Comparison of ENCODE assay signal across 15 mouse cellular contexts in the genomic region with DNA sequence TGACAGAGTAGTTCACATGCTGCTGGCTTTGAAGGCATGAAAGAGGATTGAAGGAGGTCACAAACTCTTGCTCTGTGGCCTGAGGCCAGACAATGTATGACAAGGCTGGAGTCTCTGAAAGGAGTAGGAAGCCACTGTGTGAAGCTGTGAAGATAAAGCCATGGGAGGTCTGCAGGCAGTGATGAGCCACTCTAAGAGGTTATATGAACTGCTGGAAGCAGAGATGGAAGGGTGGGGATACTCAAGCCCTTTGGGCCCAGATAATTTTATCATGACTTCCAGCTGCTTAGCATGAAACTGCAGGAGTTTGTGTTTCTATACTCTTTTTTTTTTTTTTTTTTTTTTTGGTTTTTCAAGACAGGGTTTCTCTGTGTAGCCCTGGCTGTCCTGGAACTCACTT. TPM values are rescaled to one million over a fixed set of nuclear protein-coding genes. Genes with fewer than 3 reads are reported as not detected.
A peak's percentile ranks its signal among the peaks of the same experiment; 100 is the strongest.
DNase-seq lines count a peak whose midpoint lies in the region; ATAC-seq and TF ChIP-seq lines count a peak whose summit lies in the region.
"Had no signal": no experiment of that assay in that cellular context is flagged by ENCODE, and none has a peak within 500 bp of the region (broad histone marks: within the 10 kb centered on the region; RNA-seq: fewer than 3 reads in every experiment).

No protein-coding gene starts in this region.

- H3K4me1 ChIP-seq in heart, embryonic 11.5 days (ENCODE audit: control insufficient read depth, insufficient read depth, low read length): no peaks in the 10 kb centered on the region
- H3K4me1 ChIP-seq in liver, embryonic 12.5 days: peaks cover 27% of the 10 kb centered on the region
- no peaks in the 10 kb centered on the region for H3K4me1 ChIP-seq in lung, adult 2 months (ENCODE audit: control insufficient read depth, insufficient read depth, low read length)
- H3K4me1 ChIP-seq in midbrain, embryonic 14.5 days (ENCODE audit: control insufficient read depth, insufficient read depth, low read length): no peaks in the 10 kb centered on the region
- H3K4me1 ChIP-seq: embryonic facial prominence, embryonic 10.5 days; heart, embryonic 15.5 days; hindbrain, embryonic 12.5 days; midbrain, embryonic 15.5 days had no signal

- no peak for TF ChIP-seq POLR2A in lung, adult 2 months (IDR thresholded peaks at IDR 0.05; ENCODE audit: borderline replicate concordance, extremely low read depth, low read depth, low read length)

- H3K9ac ChIP-seq in heart, embryonic 11.5 days (ENCODE audit: low read depth, low read length): no peak overlapping the region
- peak overlapping the region; percentile 35; the same call in 1 of the 2 replicates for H3K9ac ChIP-seq in liver, embryonic 12.5 days
- no peak overlapping the region for H3K9ac ChIP-seq in midbrain, embryonic 14.5 days (replicated peaks; ENCODE audit: low read length)
- H3K9ac ChIP-seq: heart, embryonic 15.5 days; hindbrain, embryonic 12.5 days; midbrain, embryonic 15.5 days had no signal

- TF ChIP-seq CTCF in lung, adult 2 months (IDR thresholded peaks at IDR 0.05; ENCODE audit: insufficient read depth, low read length): no peak

- no peak overlapping the region for H3K4me3 ChIP-seq in heart, embryonic 11.5 days (ENCODE audit: low read depth, low read length)
- H3K4me3 ChIP-seq in liver, embryonic 12.5 days: no peak overlapping the region
- H3K4me3 ChIP-seq in lung, adult 2 months (replicated peaks; ENCODE audit: extremely low read depth, low read depth, low read length): no peak overlapping the region
- H3K4me3 ChIP-seq in midbrain, embryonic 14.5 days (replicated peaks; ENCODE audit: low read depth, low read length): no peak overlapping the region
- H3K4me3 ChIP-seq: embryonic facial prominence, embryonic 10.5 days; heart, embryonic 15.5 days; hindbrain, embryonic 12.5 days; midbrain, embryonic 15.5 days had no signal

- 0 out of 2 replicates have a peak, but pooled peaks cover 3% of the 10 kb centered on the region for H3K27me3 ChIP-seq in heart, embryonic 11.5 days (ENCODE audit: control insufficient read depth, insufficient read depth, low read length)
- H3K27me3 ChIP-seq in liver, embryonic 12.5 days (replicated peaks): no peaks in the 10 kb centered on the region
- no peaks in the 10 kb centered on the region for H3K27me3 ChIP-seq in midbrain, embryonic 14.5 days (ENCODE audit: control insufficient read depth, insufficient read depth, low read length)

- no peak overlapping the region for H3K27ac ChIP-seq in heart, embryonic 11.5 days (ENCODE audit: low read depth, low read length)
- peak overlapping the region; percentile 90 for H3K27ac ChIP-seq in liver, embryonic 12.5 days
- H3K27ac ChIP-seq in midbrain, embryonic 14.5 days (replicated peaks; ENCODE audit: low read depth, low read length): no peak overlapping the region
- H3K27ac ChIP-seq: embryonic facial prominence, embryonic 10.5 days; heart, embryonic 15.5 days; hindbrain, embryonic 12.5 days; macrophage; midbrain, embryonic 15.5 days had no signal

- H3K4me2 ChIP-seq in heart, embryonic 11.5 days: no peak overlapping the region
- peak overlapping the region; percentile 34 for H3K4me2 ChIP-seq in liver, embryonic 12.5 days
- H3K4me2 ChIP-seq in midbrain, embryonic 14.5 days (ENCODE audit: low read length): no peak overlapping the region
- H3K4me2 ChIP-seq: heart, embryonic 15.5 days; hindbrain, embryonic 12.5 days; midbrain, embryonic 15.5 days had no signal

- intact Hi-C loops in heart, postnatal 10 days (cut with DNase I): loop anchor here (5.0 kb wide), 2 partner anchors 65 to 175 kb away; no protein-coding TSS in a partner anchor
- intact Hi-C loops in left cerebral cortex, postnatal 25 days (cut with DNase I): no loop called here

- H3K36me3 ChIP-seq in heart, embryonic 11.5 days (ENCODE audit: control insufficient read depth, insufficient read depth, low read length): no peaks in the 10 kb centered on the region
- no peaks in the 10 kb centered on the region for H3K36me3 ChIP-seq in liver, embryonic 12.5 days
- H3K36me3 ChIP-seq in midbrain, embryonic 14.5 days (ENCODE audit: control insufficient read depth, insufficient read depth, low read length): no peaks in the 10 kb centered on the region
- H3K36me3 ChIP-seq: heart, embryonic 15.5 days; hindbrain, embryonic 12.5 days; midbrain, embryonic 15.5 days had no signal

- DNase-seq in heart, postnatal 10 days: no peak
- DNase-seq in c-Kit-positive CD71-negative TER-119-negative erythroid progenitor cells, embryonic 14.5 days (ENCODE audit: low read depth): peak; percentile 20
- peak; percentile 7 to 28 for DNase-seq in spleen, postnatal 14 days (ENCODE audit: low spot score in 2 of 2)
- DNase-seq in lung, adult 2 months: no peak
- DNase-seq in left cerebral cortex, postnatal 25 days (ENCODE audit: low spot score in 2 of 2): no peak
- DNase-seq in midbrain, embryonic 14.5 days: no peak
- DNase-seq: gastrocnemius, postnatal 36 days had no signal

- peak; percentile 79 for ATAC-seq in heart, embryonic 11.5 days (replicated peaks; ENCODE audit: insufficient number of reproducible peaks, low FRiP score, low TSS enrichment)
- peak; percentile 100 for ATAC-seq in liver, embryonic 12.5 days
- no peak for ATAC-seq in midbrain, embryonic 14.5 days (ENCODE audit: low FRiP score, low TSS enrichment)
- ATAC-seq: midbrain, embryonic 15.5 days; Patski had no signal

- H3K9me3 ChIP-seq in heart, embryonic 11.5 days (replicated peaks; ENCODE audit: control insufficient read depth, low read length): no peaks in the 10 kb centered on the region
- no peaks in the 10 kb centered on the region for H3K9me3 ChIP-seq in liver, embryonic 12.5 days (replicated peaks)
- H3K9me3 ChIP-seq in midbrain, embryonic 14.5 days (ENCODE audit: control insufficient read depth, low read length): no peaks in the 10 kb centered on the region
- H3K9me3 ChIP-seq: embryonic facial prominence, embryonic 10.5 days; heart, embryonic 15.5 days; hindbrain, embryonic 12.5 days; midbrain, embryonic 15.5 days had no signal

RNA-seq across cellular contexts. Expression of gene Kantr, which starts 19.9 kb away (rescaled TPM):
- polyA plus RNA-seq in heart, embryonic 11.5 days (2014; fragmentation: Nextera tagmentation; extraction: Ambion mirVana): 9.7 and 13.8 TPM in 2 replicates
- 1 to 10 TPM; 3.1 to 3.6 TPM for total RNA-seq in heart, postnatal 10 days (2021)
- 4.5 and 5.3 TPM in 2 replicates for polyA plus RNA-seq in liver, embryonic 12.5 days (2016; fragmentation: Nextera tagmentation; extraction: Ambion mirVana)
- polyA plus RNA-seq in lung, adult 2 months (2012; rRNA removed): 6.2 and 8.0 TPM in 2 replicates
- 10 to 100 TPM; 51.1 to 65.3 TPM for total RNA-seq in left cerebral cortex, postnatal 25 days (2021)
- polyA plus RNA-seq in midbrain, embryonic 14.5 days (2014; fragmentation: Nextera tagmentation; extraction: Ambion mirVana): 36.9 TPM in 2 replicates

RNA-seq across cellular contexts. Expression of gene Tspyl2, which starts 34.9 kb away (rescaled TPM):
- 15.7 and 19.0 TPM in 2 replicates for polyA plus RNA-seq in heart, embryonic 11.5 days (2014; fragmentation: Nextera tagmentation; extraction: Ambion mirVana)
- 10 to 100 TPM; 12.6 to 14.2 TPM for total RNA-seq in heart, postnatal 10 days (2021)
- 10.7 and 11.6 TPM in 2 replicates for polyA plus RNA-seq in liver, embryonic 12.5 days (2016; fragmentation: Nextera tagmentation; extraction: Ambion mirVana)
- polyA plus RNA-seq in lung, adult 2 months (2012; rRNA removed): 26.9 and 34.2 TPM in 2 replicates
- total RNA-seq in left cerebral cortex, postnatal 25 days (2021): 10 to 100 TPM; 87.1 to 98.9 TPM
- 41.0 and 51.2 TPM in 2 replicates for polyA plus RNA-seq in midbrain, embryonic 14.5 days (2014; fragmentation: Nextera tagmentation; extraction: Ambion mirVana)

Comparison
In these comparisons a context has a peak if more than half of its experiments do, and no peak if none do; other contexts are left out.
1. DNase-seq: peak in c-Kit-positive CD71-negative TER-119-negative erythroid progenitor cells, embryonic 14.5 days (single experiment) and spleen, postnatal 14 days (2 of 2); none in heart, postnatal 10 days (0 of 2), lung, adult 2 months (single experiment), left cerebral cortex, postnatal 25 days (0 of 2) and midbrain, embryonic 14.5 days (single experiment).